Mouse (Mus musculus) kidney, adult 9 months (tissue): ENCODE data around the gene Rpl7a.
A peak's percentile ranks its signal among the peaks of the same experiment; 100 is the strongest.

Experiments
- DNase-seq: peaks from one replicate; pipeline ENCODE4 v3.0.0; 2022

Rpl7a gene

GRCm38 (mm10) chr2:26914148-26914941, 3.8 kb downstream of the Rpl7a start:
- DNase-seq, result no peak

- DNase-seq, result peak; percentile 85
Measured at GRCm38 (mm10) chr2:26915927-26916728, 5.6 kb downstream of the Rpl7a start, which contains the start of the genes Surf2 and Surf1. TSS of gene Surf2 (plus strand) at chr2:26916367. TSS of gene Surf1 (minus strand) at chr2:26916530.

DNA sequence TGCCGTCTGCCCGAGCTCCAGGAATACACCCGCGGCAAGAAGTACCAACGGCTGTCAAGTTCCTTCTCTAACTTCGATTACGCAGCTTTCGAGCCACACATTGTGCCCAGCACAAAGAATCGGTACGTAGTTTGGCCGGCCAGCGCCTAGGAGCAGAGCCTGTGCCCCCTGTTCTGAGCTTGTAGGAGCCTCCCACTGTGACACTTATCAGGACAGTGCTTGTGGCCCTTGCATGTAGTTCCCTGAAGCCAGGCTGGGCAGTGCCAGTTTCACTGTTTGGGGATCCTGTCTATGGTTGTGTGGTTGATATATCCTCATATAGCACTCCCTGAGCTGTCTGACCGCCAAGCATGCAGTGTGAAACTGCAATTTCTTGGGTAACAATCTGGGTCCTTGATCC, 6.2 kb downstream of the Rpl7a start:
- DNase-seq, result no peak

DNA sequence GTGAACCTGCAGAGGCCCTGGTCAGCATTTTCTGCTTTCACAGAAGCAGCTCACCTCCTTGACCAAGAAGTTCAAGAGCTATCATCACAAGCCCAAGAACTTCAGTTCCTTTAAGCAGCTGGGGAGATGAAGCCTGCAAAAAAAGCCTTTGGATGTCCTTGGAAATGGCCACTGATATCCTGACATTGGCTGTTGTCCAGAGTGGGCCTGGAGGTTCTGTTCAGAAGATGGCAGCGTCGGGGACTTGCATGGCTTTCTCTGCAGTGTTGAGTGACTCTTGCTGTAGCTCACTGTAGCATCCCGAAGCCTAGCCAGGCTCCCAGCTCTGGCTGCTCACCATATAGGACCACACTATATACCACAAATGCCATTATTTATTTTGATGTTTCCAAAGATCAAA, 9.1 kb downstream of the Rpl7a start:
- no peak for DNase-seq

DNA sequence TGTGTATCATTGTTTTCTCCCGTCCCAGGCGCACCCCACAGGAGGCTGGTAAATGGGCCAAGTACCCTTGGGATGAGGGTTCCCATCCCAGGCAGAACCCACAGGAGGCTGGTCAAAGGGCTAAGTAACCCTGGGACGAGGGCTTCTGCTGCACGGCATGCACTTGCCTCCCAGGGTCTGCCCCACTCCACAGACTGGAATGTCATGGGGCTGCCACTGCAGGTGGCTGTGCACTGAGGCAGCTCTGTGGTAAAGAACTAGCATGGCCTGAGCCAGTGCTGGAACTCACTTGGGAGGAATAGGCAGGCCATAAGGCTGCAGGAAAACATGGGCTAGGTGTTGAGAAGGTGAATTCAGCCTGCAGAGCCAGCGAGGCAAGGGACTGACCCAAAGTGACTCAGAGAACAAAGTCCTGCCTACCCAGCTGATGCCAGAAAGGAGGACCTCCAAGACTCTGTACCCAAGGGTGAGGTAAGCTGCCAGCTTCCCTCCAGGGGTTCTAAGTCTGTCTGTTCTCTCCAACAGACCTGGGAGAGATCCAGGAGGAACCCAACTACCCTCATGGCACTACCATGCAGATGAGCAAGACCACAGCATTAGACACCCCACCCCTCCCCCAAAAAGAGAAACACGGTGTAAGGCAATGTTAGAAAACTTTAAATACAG, 9.8 kb downstream of the Rpl7a start:
- DNase-seq, result peak; percentile 86

DNA sequence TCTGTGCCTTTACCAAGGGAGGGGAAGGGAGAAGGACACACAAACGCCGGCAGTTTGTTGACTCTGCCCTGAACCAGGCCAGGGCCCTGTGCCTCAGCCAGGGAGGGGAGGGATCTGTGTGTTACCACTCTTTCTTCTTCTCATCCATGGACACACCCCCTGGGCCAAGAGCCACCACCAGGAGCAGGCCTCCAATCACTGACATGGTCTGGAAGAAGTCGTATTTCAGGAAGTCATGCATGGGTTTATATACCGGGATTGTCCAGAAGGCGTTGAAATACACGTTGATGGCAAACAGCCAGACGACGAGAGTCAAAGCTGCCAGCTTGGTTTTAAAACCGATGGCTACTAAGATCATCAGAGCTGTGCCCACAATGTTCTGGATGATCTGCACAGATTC, 11.2 kb downstream of the Rpl7a start:
- peak; percentile 66 for DNase-seq

DNA sequence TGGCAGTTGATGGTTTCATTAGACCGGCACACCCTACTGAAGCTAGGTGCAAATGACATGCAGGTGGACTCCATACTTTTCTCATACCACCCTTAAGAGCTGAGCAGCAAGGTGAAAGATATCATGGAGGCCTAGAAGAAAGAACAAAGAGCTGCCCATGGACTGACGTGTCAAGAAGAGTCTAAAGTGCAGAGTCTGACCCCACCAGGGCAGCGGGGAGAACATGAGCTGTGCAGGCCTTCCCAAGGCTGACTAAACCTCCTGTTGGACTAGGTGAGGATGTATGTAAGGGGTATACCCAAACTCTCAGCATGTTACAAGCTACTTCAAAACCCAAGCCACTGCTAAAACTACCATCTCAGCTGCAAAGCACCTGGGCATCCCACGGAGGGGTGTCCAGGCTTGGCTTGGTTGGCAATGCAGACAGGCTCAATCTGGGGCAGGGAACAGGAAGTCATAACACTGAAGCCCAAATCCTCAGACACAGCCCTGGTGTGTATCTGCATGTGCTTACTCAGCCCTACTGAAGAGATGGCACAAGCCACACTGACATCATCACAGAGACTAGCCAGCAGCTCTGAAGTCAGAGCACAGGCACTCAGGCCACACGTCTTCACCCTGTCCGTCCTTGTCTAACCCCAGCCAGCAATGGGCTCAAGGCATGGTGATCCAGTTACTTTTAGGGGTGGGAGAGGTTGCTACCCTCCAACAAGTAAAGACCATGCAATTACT, 17.3 kb downstream of the Rpl7a start:
- peak; percentile 57 for DNase-seq

- peak; percentile 82 for DNase-seq
Measured at GRCm38 (mm10) chr2:26930390-26930789, 19.8 kb downstream of the Rpl7a start.

DNA sequence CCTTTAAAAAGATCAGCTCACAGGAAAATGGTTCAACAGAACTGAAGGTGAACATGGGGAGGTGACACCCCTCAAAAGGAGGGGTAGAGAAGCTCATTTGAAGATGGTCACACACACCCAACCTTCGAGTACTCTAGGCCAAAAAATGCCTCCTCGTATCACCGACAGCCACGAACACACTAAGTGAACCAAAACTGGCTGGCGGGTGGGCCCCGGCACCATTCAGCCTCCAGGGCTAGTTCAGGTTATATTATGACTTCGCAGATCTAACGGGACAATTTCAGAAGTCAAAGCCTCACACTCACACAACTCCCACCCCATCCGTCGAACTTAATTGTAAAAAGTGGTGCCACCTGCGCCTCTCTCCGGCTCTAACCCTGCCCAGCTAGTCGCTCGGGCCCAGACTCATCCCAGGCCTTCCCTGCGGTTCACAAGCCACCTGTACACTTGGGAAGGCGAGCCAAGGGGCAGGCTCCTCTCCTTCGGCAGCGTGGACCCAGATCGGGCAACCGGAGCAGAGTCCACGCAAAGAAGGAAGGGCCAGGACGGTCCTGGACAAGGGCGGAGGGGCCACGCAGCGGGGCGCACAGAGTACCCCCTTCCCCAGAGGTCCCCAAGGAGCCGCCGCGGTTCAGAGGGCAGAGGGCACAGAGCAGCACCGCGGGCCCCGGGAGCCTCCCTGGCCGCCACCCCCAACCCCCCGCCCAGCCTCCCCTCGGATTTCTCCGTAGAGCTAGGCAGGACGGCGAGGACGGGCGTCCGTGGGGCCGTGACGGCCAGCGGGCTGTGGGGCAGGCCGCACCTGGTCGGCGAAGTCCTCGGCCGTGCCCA, 22.1 kb downstream of the Rpl7a start:
- peak; percentile 72 for DNase-seq

GRCm38 (mm10) chr2:26933304-26934055, 22.9 kb downstream of the Rpl7a start, which contains the start of the genes Surf4 and Stkld1:
TSS of gene Surf4 (minus strand) at chr2:26933928.
TSS of gene Stkld1 (plus strand) at chr2:26934047.
- DNase-seq, result peak; percentile 97

DNA sequence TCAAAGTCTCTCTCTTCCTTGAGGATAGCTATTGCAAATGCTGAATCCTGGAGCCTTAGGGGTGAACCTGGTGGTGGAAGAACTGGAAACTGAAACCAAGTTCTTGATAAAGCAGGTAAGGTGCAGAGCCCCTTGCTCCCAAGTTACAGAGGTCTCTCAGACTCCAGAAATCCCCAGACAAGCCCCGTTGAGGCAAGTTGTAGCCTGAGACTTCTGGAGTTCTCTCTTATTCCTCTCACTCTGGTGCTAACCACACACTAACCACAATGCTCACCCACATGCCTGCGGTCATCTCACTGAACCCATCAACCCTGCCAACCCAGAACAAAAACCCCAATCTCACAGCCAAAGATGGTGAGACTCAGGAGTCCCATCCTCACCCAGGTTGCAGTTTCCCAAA, 24.7 kb downstream of the Rpl7a start:
- DNase-seq, result no peak

DNA sequence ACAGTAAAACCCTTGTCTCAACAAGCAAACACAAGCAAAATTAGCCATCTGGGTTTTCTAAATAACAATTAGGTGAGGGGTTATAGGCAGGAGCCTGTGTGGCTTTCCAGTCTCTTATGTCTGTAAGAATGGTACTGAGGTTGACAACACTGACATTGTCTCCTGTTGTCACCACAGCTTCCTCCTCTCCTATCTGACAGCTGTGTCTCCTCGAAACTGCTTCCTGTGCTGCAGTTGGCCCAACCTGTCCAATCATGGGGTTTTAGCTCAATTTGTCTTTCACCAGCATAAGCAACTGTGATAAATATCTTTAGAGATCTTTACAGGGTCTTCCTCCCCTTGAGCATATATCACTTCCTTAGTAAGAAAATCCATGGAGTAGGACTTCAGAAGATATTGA, 25.9 kb downstream of the Rpl7a start:
- DNase-seq, result no peak

DNA sequence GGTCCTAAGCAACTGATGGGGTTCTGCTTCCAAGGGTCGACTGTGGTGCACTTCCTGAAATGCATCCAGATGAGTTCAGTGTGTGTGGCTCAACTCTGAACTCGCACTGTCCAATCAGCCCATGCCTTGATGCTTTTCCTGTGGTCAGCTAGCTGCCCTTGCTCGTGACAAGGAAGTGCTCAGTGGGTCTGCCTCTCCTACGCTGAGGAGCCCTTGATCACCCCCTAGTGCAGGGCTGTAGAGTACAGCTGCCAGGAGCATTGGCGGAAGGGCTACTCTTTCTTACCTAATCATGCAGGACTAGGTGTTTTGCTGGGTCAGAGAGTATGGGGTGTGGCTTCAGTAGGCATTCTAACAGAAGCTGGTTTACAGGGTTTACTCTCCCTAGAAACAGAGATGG, 31.0 kb downstream of the Rpl7a start:
- DNase-seq, result no peak

- no peak for DNase-seq
Measured at GRCm38 (mm10) chr2:26943253-26943652, 32.7 kb downstream of the Rpl7a start.

GRCm38 (mm10) chr2:26950411-26950810, 39.8 kb downstream of the Rpl7a start:
- DNase-seq, result no peak

DNA sequence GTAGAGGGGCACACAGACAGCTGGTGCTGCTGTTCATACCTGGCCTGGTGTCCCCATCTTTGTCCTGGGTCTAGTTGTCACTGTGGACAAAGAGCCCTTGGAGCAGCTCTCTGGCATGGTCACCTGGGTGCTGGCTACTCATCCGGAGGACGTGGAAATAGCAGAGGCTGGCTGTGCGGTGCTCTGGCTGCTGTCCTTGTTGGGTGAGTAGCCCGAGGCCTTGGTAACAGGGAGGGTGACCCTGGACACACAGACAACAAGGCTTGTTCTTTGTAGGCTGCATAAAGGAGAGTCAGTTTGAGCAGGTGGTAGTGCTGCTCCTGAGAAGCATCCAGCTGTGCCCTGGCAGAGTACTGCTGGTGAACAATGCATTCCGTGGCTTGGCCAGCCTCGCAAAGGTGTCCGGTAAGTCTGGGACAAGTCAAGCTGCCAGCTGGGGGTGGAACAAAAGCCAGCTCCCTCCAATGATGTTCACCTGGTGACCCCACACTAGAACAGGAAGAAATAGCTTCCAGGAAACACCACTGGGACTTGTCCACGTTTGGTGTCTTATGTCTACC, 40.9 kb downstream of the Rpl7a start:
- no peak for DNase-seq

- DNase-seq, result no peak
Measured at GRCm38 (mm10) chr2:26952193-26952592, 41.6 kb downstream of the Rpl7a start.

GRCm38 (mm10) chr2:26952866-26953265, 42.3 kb downstream of the Rpl7a start:
- DNase-seq, result no peak

DNA sequence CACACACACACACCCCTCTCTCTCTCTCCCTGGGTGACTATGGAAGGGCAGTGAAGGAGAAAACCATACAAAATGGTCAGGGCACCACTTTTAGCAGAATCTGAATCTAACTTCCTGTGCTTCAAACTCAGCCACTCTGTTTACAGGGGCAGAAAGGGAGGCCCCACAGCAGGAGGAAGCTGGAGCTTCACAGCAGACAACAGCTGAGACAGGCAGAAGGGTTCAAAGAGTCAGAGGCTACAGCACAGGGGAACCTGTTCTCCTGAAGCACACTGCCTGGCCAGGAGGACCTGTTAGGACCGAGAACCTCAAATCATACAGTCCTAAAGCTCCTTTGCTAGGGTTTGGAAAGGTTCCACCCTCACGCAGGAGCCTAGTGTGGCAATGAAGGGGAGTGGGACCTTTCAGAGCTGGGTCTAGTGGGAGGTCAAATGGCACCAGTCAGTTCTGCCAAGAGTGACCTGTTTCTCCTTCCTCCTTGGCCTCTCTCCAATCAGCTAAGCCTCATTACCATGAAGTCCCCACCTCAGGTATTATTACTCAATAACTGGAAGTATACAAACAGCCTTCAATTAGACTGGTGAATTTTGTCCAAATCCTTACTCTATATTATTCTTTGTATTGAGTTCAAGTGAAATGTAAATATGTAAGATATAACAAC, 44.3 kb downstream of the Rpl7a start:
- DNase-seq, result no peak
